Mouse (Mus musculus): Measurements from ENCODE around the gene Cdc40.

- TF ChIP-seq GATA1 (IDR thresholded peaks at IDR 0.05; ENCODE audit: low read length) (no peak), TAL1 (IDR thresholded peaks at IDR 0.05; ENCODE audit: low read length) (no peak)
Measured at GRCm38 (mm10) chr10:40919464-40919863, 36.4 kb upstream of the Cdc40 start.

Data from erythroblast, embryonic 14.5 days (primary cell).